Mouse (Mus musculus): ENCODE measurements at regions not wholly inside any gene's neighbourhood (a gene's known extent, or its start where the extent isn't known, plus 50 kb on each side); places are given as distances from the start of the nearest gene placed in this dataset.

- Histone ChIP-seq H3K27ac (ENCODE audit: insufficient read depth, low read length) (no peak overlapping the region), H3K27me3 (ENCODE audit: control insufficient read depth, insufficient read depth, low read length) (no peaks in the 10 kb centered on the region), H3K4me1 (ENCODE audit: control insufficient read depth, insufficient read depth, low read length) (no peaks in the 10 kb centered on the region), H3K4me3 (replicated peaks; ENCODE audit: insufficient read depth, low read depth, low read length) (no peak overlapping the region)
- DNase-seq = no peak
- no peak for TF ChIP-seq CTCF (IDR thresholded peaks at IDR 0.05; ENCODE audit: borderline replicate concordance, insufficient read depth, low read depth, low read length)
- TF ChIP-seq POLR2A (IDR thresholded peaks at IDR 0.05; ENCODE audit: borderline replicate concordance, insufficient read depth, low read length) = no peak
- WGBS = 66% methylated on average over 2 of the region's 2 CpGs
These were observed 133.6 kb downstream of the Ahr start for GRCm38 (mm10) chr12:35401219-35401618.

GRCm38 (mm10) chr12:35395211-35395610, 139.6 kb downstream of the Ahr start:
- Histone ChIP-seq H3K27me3 (ENCODE audit: control insufficient read depth, insufficient read depth, low read length) (no peaks in the 10 kb centered on the region), H3K4me3 (replicated peaks; ENCODE audit: insufficient read depth, low read depth, low read length) (no peak overlapping the region), H3K4me1 (ENCODE audit: control insufficient read depth, insufficient read depth, low read length) (no peaks in the 10 kb centered on the region), H3K27ac (ENCODE audit: insufficient read depth, low read length) (no peak overlapping the region)
- DNase-seq = no peak
- TF ChIP-seq CTCF (IDR thresholded peaks at IDR 0.05; ENCODE audit: borderline replicate concordance, insufficient read depth, low read depth, low read length) (no peak), POLR2A (IDR thresholded peaks at IDR 0.05; ENCODE audit: borderline replicate concordance, insufficient read depth, low read length) (no peak)
- WGBS = 88% methylated on average over 1 of the region's 1 CpGs

- WGBS = 10% methylated on average over 2 of the region's 2 CpGs
- TF ChIP-seq CTCF (IDR thresholded peaks at IDR 0.05; ENCODE audit: borderline replicate concordance, insufficient read depth, low read depth, low read length) (no peak), POLR2A (IDR thresholded peaks at IDR 0.05; ENCODE audit: borderline replicate concordance, insufficient read depth, low read length) (no peak)
- Histone ChIP-seq H3K4me1 (ENCODE audit: control insufficient read depth, insufficient read depth, low read length) (no peaks in the 10 kb centered on the region), H3K4me3 (replicated peaks; ENCODE audit: insufficient read depth, low read depth, low read length) (no peak overlapping the region), H3K27ac (ENCODE audit: insufficient read depth, low read length) (no peak overlapping the region), H3K27me3 (ENCODE audit: control insufficient read depth, insufficient read depth, low read length) (no peaks in the 10 kb centered on the region)
- DNase-seq = no peak
These were observed 142.7 kb downstream of the Ahr start for GRCm38 (mm10) chr12:35392111-35392510.

GRCm38 (mm10) chr12:35390266-35390665, 144.6 kb downstream of the Ahr start:
- no peak overlapping the region for H3K4me3 ChIP-seq (replicated peaks; ENCODE audit: insufficient read depth, low read depth, low read length)
- no peak overlapping the region for H3K27ac ChIP-seq (ENCODE audit: insufficient read depth, low read length)
- 94% methylated on average over 1 of the region's 1 CpGs for WGBS
- H3K4me1 ChIP-seq (ENCODE audit: control insufficient read depth, insufficient read depth, low read length) = no peaks in the 10 kb centered on the region
- H3K27me3 ChIP-seq (ENCODE audit: control insufficient read depth, insufficient read depth, low read length) = no peaks in the 10 kb centered on the region
- no peak for DNase-seq
- TF ChIP-seq CTCF (IDR thresholded peaks at IDR 0.05; ENCODE audit: borderline replicate concordance, insufficient read depth, low read depth, low read length) = no peak

- Histone ChIP-seq H3K4me3 (replicated peaks; ENCODE audit: insufficient read depth, low read depth, low read length) (no peak overlapping the region), H3K27me3 (ENCODE audit: control insufficient read depth, insufficient read depth, low read length) (no peaks in the 10 kb centered on the region), H3K27ac (ENCODE audit: insufficient read depth, low read length) (no peak overlapping the region), H3K4me1 (ENCODE audit: control insufficient read depth, insufficient read depth, low read length) (no peaks in the 10 kb centered on the region)
- no peak for DNase-seq
- TF ChIP-seq POLR2A (IDR thresholded peaks at IDR 0.05; ENCODE audit: borderline replicate concordance, insufficient read depth, low read length) (no peak), CTCF (IDR thresholded peaks at IDR 0.05; ENCODE audit: borderline replicate concordance, insufficient read depth, low read depth, low read length) (no peak)
These were observed 145.0 kb downstream of the Ahr start for GRCm38 (mm10) chr12:35389839-35390238.

GRCm38 (mm10) chr12:35384211-35384610, 150.6 kb downstream of the Ahr start:
- TF ChIP-seq POLR2A (IDR thresholded peaks at IDR 0.05; ENCODE audit: borderline replicate concordance, insufficient read depth, low read length) = no peak
- no peak for TF ChIP-seq CTCF (IDR thresholded peaks at IDR 0.05; ENCODE audit: borderline replicate concordance, insufficient read depth, low read depth, low read length)
- Histone ChIP-seq H3K27ac (ENCODE audit: insufficient read depth, low read length) (no peak overlapping the region), H3K4me3 (replicated peaks; ENCODE audit: insufficient read depth, low read depth, low read length) (no peak overlapping the region), H3K27me3 (ENCODE audit: control insufficient read depth, insufficient read depth, low read length) (no peaks in the 10 kb centered on the region), H3K4me1 (ENCODE audit: control insufficient read depth, insufficient read depth, low read length) (no peaks in the 10 kb centered on the region)
- DNase-seq = no peak
- WGBS = 34% methylated on average over 4 of the region's 4 CpGs

- H3K27me3 ChIP-seq (ENCODE audit: control insufficient read depth, insufficient read depth, low read length) = no peaks in the 10 kb centered on the region
- TF ChIP-seq POLR2A (IDR thresholded peaks at IDR 0.05; ENCODE audit: borderline replicate concordance, insufficient read depth, low read length) (no peak), CTCF (IDR thresholded peaks at IDR 0.05; ENCODE audit: borderline replicate concordance, insufficient read depth, low read depth, low read length) (no peak)
- H3K4me1 ChIP-seq (ENCODE audit: control insufficient read depth, insufficient read depth, low read length) = no peaks in the 10 kb centered on the region
- WGBS = 85% methylated on average over 3 of the region's 3 CpGs
- H3K4me3 ChIP-seq (replicated peaks; ENCODE audit: insufficient read depth, low read depth, low read length) = no peak overlapping the region
- no peak for DNase-seq
- H3K27ac ChIP-seq (ENCODE audit: insufficient read depth, low read length) = no peak overlapping the region
These were observed 157.6 kb downstream of the Ahr start for GRCm38 (mm10) chr12:35377266-35377665.

- DNase-seq = no peak
- Histone ChIP-seq H3K27me3 (ENCODE audit: control insufficient read depth, insufficient read depth, low read length) (no peaks in the 10 kb centered on the region), H3K27ac (ENCODE audit: insufficient read depth, low read length) (no peak overlapping the region), H3K4me3 (replicated peaks; ENCODE audit: insufficient read depth, low read depth, low read length) (no peak overlapping the region), H3K4me1 (ENCODE audit: control insufficient read depth, insufficient read depth, low read length) (no peaks in the 10 kb centered on the region)
- TF ChIP-seq POLR2A (IDR thresholded peaks at IDR 0.05; ENCODE audit: borderline replicate concordance, insufficient read depth, low read length) = no peak
- no peak for TF ChIP-seq CTCF (IDR thresholded peaks at IDR 0.05; ENCODE audit: borderline replicate concordance, insufficient read depth, low read depth, low read length)
These were observed 158.5 kb downstream of the Ahr start for GRCm38 (mm10) chr12:35376365-35376764.

All from cerebellum, adult 2 months (tissue).